Mouse (Mus musculus): Measurements from ENCODE around the gene Cwc27.

- TF ChIP-seq CTCF (IDR thresholded peaks at IDR 0.05; ENCODE audit: control insufficient read depth, insufficient read depth, low read length) (peak; percentile 18; the same call in 1 of the 2 replicates), POLR2A (IDR thresholded peaks at IDR 0.05; ENCODE audit: borderline replicate concordance, control insufficient read depth, low read depth, low read length) (no peak)
Observed at GRCm38 (mm10) chr13:104590097-104590607, 226.8 kb downstream of the Cwc27 start.

Measured in bone marrow, adult 2 months (tissue).